Mouse (Mus musculus) liver, adult 2 months (tissue): ENCODE data around the gene Tnp2. TPM values are rescaled to one million over a fixed set of nuclear protein-coding genes. Genes with fewer than 3 reads are reported as not detected.

ENCODE experiments used
- DNase-seq: peaks from one replicate; pipeline ENCODE4 v3.0.0-alpha.2; 2011; ENCODE audit warnings: low read depth, low spot score; ENCODE audit errors: extremely low read depth
- H3K27ac ChIP-seq: fragments of 200-500 bp; replicated peaks from 2 replicates; pipeline ENCODE4 v1.5.1; 2012; ENCODE audit warnings: low read depth, mild to moderate bottlenecking, control low read depth, inconsistent platforms, low read length; ENCODE audit not compliant: insufficient read depth
- H3K27me3 ChIP-seq: fragments of 200-500 bp; 2 replicates; pipeline ENCODE4 v1.6.1; 2012; ENCODE audit warnings: mild to moderate bottlenecking, moderate library complexity, low read length, inconsistent platforms; ENCODE audit not compliant: control insufficient read depth, insufficient read depth
- H3K36me3 ChIP-seq: fragments of 200-500 bp; 2 replicates; pipeline ENCODE4 v1.6.1; 2012; ENCODE audit warnings: low read length, inconsistent platforms; ENCODE audit not compliant: control insufficient read depth, insufficient read depth
- H3K4me1 ChIP-seq: fragments of 200-500 bp; 2 replicates; pipeline ENCODE4 v1.6.1; 2011; ENCODE audit warnings: low read length; ENCODE audit not compliant: control insufficient read depth, insufficient read depth
- H3K4me3 ChIP-seq: fragments of 200-500 bp; 2 replicates; pipeline ENCODE4 v1.5.1; 2011; ENCODE audit warnings: low read depth, mild to moderate bottlenecking, control low read depth, low read length, moderate library complexity; ENCODE audit not compliant: insufficient read depth
- H3K79me2 ChIP-seq: fragments of 200-500 bp; 2 replicates; pipeline ENCODE4 v1.6.1; 2012; ENCODE audit warnings: inconsistent platforms, mild to moderate bottlenecking, low read length, moderate library complexity; ENCODE audit not compliant: control insufficient read depth, insufficient read depth
- H3K9ac ChIP-seq: fragments of 200-500 bp; 2 replicates; pipeline ENCODE4 v1.6.1; 2012; ENCODE audit warnings: low read depth, mild to moderate bottlenecking, control low read depth, inconsistent platforms, low read length
- CTCF ChIP-seq: fragments of 200-500 bp; IDR thresholded peaks from 2 replicates; pipeline ENCODE4 v1.5.1; 2011; ENCODE audit warnings: low read depth, low read length, control low read depth
- POLR2A ChIP-seq: fragments of 200-500 bp; IDR thresholded peaks from 2 replicates; pipeline ENCODE4 v1.6.1; 2011; ENCODE audit warnings: low read length, control low read depth; ENCODE audit not compliant: insufficient read depth; ENCODE audit errors: extremely low read depth
- whole genome bisulfite sequencing: fragments of 180-500 bp; shearing (Covaris S2); methylation state at CpG from one replicate; pipeline ENCODE4 v1.1.7; 2018; 5-methylcytosine and 5-hydroxymethylcytosine counted together
- polyA plus RNA-seq: library from polyadenylated mRNA; depleted of rRNA; stranded (reverse); fragments of >200 nt; gene quantifications from 2 replicates; pipeline ENCODE4 v1.2.3, GENCODE M21; 2012
- total RNA-seq: library from RNA; depleted of rRNA; stranded (reverse); fragments of >200 nt; gene quantifications from 2 replicates; pipeline ENCODE4 v1.2.3, GENCODE M21; 2014

Gene Tnp2
- total and polyA plus RNA-seq, 2 experiments, result not detected

DNA sequence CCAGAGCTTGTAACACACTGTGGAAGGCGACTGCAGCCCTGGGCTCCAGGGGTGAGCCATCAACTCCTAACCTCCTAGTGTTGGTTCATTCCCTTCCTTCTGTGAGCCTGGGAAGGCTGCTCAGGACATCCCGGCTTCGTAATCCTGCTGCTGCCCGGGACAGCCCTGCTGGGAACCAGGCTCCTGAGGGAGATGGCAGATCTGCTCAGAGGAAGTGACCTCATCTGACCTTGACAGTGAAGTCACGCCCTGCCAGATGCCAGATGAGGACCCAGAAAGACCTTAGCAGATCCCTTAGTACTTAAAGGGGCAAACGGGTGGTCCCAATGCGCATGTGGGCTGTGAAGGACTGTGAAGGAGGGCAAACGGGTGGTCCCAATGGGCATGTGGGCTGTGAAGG is 27.3 kb downstream of the Tnp2 start:
- Histone ChIP-seq H3K27ac (no peak overlapping the region), H3K4me1 (peaks cover 6% of the 10 kb centered on the region; the same call in 1 of the 2 replicates), H3K79me2 (no peaks in the 10 kb centered on the region), H3K36me3 (no peaks in the 10 kb centered on the region), H3K4me3 (no peak overlapping the region), H3K9ac (no peak overlapping the region), H3K27me3 (no peaks in the 10 kb centered on the region)
- 79% methylated on average over 8 of the region's 8 CpGs for WGBS
- no peak for TF ChIP-seq POLR2A
- TF ChIP-seq CTCF, result no peak
- DNase-seq, result no peak

DNA sequence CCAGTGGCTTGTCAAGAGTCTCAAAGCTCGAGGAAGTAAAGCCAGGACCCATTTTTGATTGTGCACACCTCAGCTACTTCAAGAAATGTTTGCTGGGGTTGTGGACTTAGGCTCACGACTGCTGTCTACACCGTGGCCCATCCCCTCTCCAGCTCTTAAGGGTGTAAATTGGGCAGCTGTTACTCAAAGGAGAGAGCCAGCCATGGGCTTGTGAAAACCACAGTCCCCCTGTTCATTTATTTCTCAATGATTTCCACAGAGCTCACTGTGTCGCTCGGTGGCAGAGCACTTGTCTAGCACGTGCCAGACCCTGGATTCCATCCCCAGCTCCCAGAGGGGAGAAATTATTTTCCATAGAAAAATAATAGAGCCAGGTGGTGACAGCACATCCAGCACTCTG is 32.3 kb downstream of the Tnp2 start:
- no peak overlapping the region for H3K9ac ChIP-seq
- TF ChIP-seq CTCF (no peak), POLR2A (no peak)
- H3K4me1 ChIP-seq, result peaks cover 6% of the 10 kb centered on the region; the same call in 1 of the 2 replicates
- WGBS, result 85% methylated on average over 6 of the region's 6 CpGs
- no peak for DNase-seq
- H3K36me3 ChIP-seq, result no peaks in the 10 kb centered on the region
- H3K27me3 ChIP-seq, result no peaks in the 10 kb centered on the region
- H3K27ac ChIP-seq, result no peak overlapping the region
- no peak overlapping the region for H3K4me3 ChIP-seq
- H3K79me2 ChIP-seq, result no peaks in the 10 kb centered on the region

DNA sequence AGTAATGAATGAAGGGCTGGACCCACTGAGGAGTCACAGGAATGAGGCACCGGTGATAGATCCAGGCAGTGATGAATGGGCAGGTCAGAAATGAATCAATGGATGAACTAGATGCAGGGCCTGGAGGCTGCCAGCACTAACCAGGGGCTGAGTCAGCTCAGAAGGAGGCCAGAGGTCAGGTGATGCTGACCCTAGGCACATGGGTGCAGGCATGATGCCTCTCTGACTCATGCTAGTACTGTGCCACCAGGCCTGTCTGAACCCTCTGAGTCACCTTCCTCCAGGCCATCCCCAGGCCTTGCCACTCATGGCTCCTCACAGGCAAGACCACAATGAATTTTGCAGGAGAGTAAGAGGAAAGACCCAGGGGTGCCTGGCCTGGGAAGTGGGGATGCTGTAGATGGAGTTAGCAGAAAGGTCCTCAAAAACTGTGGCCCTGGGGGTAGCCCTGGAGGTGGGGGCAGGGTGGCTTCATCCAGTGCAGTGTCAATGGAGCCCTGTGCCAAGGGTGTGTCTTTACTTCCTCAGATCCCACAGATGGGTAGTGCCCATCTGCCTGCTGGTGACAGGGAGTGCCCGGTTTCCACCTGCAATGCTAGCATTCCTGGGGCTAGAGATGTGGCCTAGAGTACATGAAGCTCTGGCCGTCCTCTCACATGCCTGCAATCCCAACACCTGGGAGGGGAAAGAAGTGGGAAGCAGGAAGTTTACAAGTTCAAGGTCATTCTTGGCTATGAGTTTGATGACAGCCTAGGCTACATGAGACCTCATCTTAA is 33.8 kb downstream of the Tnp2 start:
- Histone ChIP-seq H3K4me3 (no peak overlapping the region), H3K79me2 (no peaks in the 10 kb centered on the region), H3K27me3 (no peaks in the 10 kb centered on the region), H3K36me3 (no peaks in the 10 kb centered on the region), H3K9ac (no peak overlapping the region), H3K4me1 (peaks cover 6% of the 10 kb centered on the region; the same call in 1 of the 2 replicates), H3K27ac (no peak overlapping the region)
- no peak for DNase-seq
- TF ChIP-seq CTCF (no peak), POLR2A (no peak)
- 83% methylated on average over 3 of the region's 3 CpGs for WGBS

DNA sequence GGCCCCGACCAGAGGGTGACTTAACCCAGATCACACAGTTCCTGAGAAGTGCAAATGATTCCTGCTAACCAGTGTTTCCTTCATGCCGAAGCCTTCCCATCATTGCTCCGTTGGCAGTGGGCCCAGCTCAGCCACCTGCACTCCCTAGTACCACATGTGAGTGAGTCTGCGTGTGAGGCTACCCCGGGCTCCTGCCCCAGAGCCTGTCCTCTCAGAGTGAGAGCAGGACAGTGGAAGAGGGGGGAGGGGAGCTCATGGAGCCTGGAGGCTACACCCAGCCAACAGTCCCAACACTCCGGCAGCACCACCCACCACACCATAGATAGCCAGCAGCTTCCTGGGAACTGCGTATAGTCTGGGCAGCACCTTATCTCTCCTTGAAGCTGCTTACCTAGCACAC is 38.6 kb downstream of the Tnp2 start:
- Histone ChIP-seq H3K27ac (no peak overlapping the region), H3K27me3 (no peaks in the 10 kb centered on the region), H3K4me3 (no peak overlapping the region), H3K4me1 (no peaks in the 10 kb centered on the region), H3K79me2 (no peaks in the 10 kb centered on the region), H3K36me3 (no peaks in the 10 kb centered on the region), H3K9ac (no peak overlapping the region)
- no peak for TF ChIP-seq CTCF
- no peak for TF ChIP-seq POLR2A
- 68% methylated on average over 7 of the region's 7 CpGs for WGBS
- DNase-seq, result no peak

DNA sequence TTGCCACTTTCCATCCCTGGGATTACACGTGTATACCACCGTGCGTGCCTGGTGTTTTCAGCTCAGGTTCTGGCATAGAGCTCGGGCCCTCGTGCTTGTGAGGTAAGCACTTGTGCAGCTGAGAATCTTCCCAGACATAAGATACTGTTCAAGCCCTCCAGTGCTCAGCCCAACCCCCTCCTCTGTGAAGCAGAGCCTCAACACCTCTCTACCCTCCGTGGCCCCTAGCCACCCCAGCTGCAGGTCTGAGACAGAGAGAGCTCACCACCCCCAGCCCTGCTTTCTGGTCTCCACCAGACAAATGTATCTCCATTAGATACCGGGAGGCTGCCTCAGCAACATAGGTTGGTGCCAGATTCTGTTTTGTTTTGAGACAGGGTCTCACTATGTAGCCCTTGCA is 39.2 kb downstream of the Tnp2 start:
- WGBS, result 80% methylated on average over 7 of the region's 7 CpGs
- DNase-seq, result no peak

DNA sequence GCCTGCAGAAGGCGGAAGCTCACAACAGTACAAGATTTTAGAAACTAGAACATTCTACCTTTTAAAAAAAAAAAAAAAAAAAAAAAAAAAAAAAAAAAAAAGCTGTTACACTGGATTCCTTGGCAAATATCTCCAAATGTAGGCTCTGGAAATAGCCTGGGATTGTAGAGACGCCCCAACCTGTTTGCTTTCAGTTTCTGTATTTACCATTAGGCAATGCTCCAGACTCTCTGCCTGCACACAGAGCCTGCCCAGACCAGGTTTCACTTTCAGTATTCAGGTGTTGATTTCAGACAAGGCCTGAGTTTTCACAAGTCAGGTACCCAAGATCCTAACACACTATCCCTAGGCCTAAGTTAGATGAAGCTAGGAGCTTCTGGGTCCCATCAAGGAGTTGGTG is 47.4 kb downstream of the Tnp2 start:
- H3K36me3 ChIP-seq, result no peaks in the 10 kb centered on the region
- H3K27me3 ChIP-seq, result no peaks in the 10 kb centered on the region
- H3K79me2 ChIP-seq, result no peaks in the 10 kb centered on the region
- no peak overlapping the region for H3K9ac ChIP-seq
- peak overlapping the region; percentile 37; the same call in 1 of the 2 replicates for H3K27ac ChIP-seq
- TF ChIP-seq POLR2A (no peak), CTCF (no peak)
- peaks cover 11% of the 10 kb centered on the region; the same call in 1 of the 2 replicates for H3K4me1 ChIP-seq
- no peak overlapping the region for H3K4me3 ChIP-seq
- peak; percentile 82 for DNase-seq
- WGBS, result 46% methylated on average over 2 of the region's 2 CpGs

More for the DNA sequence above, 39.2 kb downstream of the Tnp2 start:
- no peaks in the 10 kb centered on the region for H3K36me3 ChIP-seq
- no peak overlapping the region for H3K27ac ChIP-seq
- no peak overlapping the region for H3K4me3 ChIP-seq
- H3K4me1 ChIP-seq, result no peaks in the 10 kb centered on the region
- no peaks in the 10 kb centered on the region for H3K79me2 ChIP-seq
- no peaks in the 10 kb centered on the region for H3K27me3 ChIP-seq
- no peak overlapping the region for H3K9ac ChIP-seq
- TF ChIP-seq CTCF (no peak), POLR2A (no peak)
